In genomic region chr5:77265081-77265670, GRCm38 (mm10) we compare ENCODE assay signal across 1 mouse cellular context.
TF ChIP-seq lines count a peak whose summit lies in the region.

Gene Rest, plus strand, starts transcription at chr5:77265491.

TF ChIP-seq in MEL, 35 proteins besides CTCF, POLR2A, EP300 and RAD21 (continued from another document):
- TF ChIP-seq RCOR1 (IDR thresholded peaks at IDR 0.05; ENCODE audit: low read depth, low read length) = 0 out of 2 replicates have a peak, but pooled peaks have one; percentile 18
- TF ChIP-seq MXI1 (IDR thresholded peaks at IDR 0.05; ENCODE audit: low read depth, low read length) = peak; percentile 91
- no peak for TF ChIP-seq SMC3 (IDR thresholded peaks at IDR 0.05; ENCODE audit: low read depth, low read length)
- TF ChIP-seq MAFK (IDR thresholded peaks at IDR 0.05; ENCODE audit: borderline replicate concordance, low read depth, low read length) = no peak
- no peak for TF ChIP-seq TAL1 (IDR thresholded peaks at IDR 0.05; ENCODE audit: low read length)
- TF ChIP-seq CHD2 (IDR thresholded peaks at IDR 0.05; ENCODE audit: low read length) = no peak
- no peak for TF ChIP-seq TBP (IDR thresholded peaks at IDR 0.05; ENCODE audit: low read depth, low read length)
- TF ChIP-seq BHLHE40 (IDR thresholded peaks at IDR 0.05; ENCODE audit: borderline replicate concordance, low read depth, low read length) = peak; percentile 80
- no peak for TF ChIP-seq E2F4 (IDR thresholded peaks at IDR 0.05; ENCODE audit: borderline replicate concordance, low read depth, low read length)
- TF ChIP-seq TCF12 (IDR thresholded peaks at IDR 0.05; ENCODE audit: low read depth, low read length) = 0 out of 2 replicates have a peak, but pooled peaks have one; percentile 7
- peak; percentile 32; the same call in 1 of the 2 replicates for TF ChIP-seq POLR2AphosphoS2 (IDR thresholded peaks at IDR 0.05; ENCODE audit: low read length)
- no peak for TF ChIP-seq ZKSCAN1 (IDR thresholded peaks at IDR 0.05; ENCODE audit: low read depth, low read length)
- no peak for TF ChIP-seq MYB (IDR thresholded peaks at IDR 0.05; ENCODE audit: low read depth, low read length)
